Mouse (Mus musculus) adrenal gland, postnatal 36 days (tissue): Measurements from ENCODE around the gene Srprb. TPM values are rescaled to one million over a fixed set of nuclear protein-coding genes. Genes with fewer than 3 reads are reported as not detected.
"Not testable (repeated sequence)": the region's sequence is repeated elsewhere in the genome, so short reads cannot be mapped to it uniquely, and the experiment has no call there.

Experiments
- DNase-seq, 2 experiments: peaks; one replicate each; pipeline ENCODE4 v3.0.0; 2021; ENCODE audit warnings: mixed read lengths in 1 of 2
- total RNA-seq, 2 experiments: library from RNA; stranded (reverse); gene quantifications; 2 replicates each; pipeline ENCODE4 v1.2.3; 2021

Srprb gene
- total RNA-seq, 2 experiments from 2014 or later, result 44.0 to 49.8 TPM

- no peak for DNase-seq
Measured at GRCm38 (mm10) chr9:103212654-103213420, 10.9 kb upstream of the Srprb start.

DNA sequence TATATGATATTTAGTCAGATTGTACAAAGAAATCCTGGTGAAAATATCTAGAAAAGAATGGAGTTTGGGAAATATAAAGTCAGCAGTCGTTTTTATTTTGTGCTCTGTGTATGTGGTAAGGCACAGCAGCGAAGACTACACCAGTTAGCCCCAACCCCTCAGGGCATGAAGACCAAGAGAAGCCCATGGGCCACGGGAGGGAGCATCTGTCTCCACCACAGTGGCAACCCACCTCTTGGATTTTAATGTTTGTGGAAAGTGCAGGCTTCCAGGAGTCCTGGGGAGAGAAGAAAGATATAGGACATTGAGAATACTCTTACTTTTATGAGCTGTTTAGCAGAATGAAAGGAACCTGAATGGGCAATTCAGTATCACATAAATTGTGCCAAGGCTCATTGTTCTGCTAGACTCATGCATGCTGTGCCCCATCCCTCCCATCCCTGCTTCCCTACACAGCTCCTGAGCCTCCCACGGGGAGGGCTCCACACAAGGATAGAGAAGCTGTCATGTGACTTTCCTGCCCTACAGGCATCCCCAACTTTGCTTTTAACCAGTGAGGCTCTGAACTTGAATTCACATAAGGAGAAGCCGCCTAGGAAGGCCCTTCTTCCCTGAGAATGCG is 7.0 kb upstream of the Srprb start:
- DNase-seq, result no peak

DNA sequence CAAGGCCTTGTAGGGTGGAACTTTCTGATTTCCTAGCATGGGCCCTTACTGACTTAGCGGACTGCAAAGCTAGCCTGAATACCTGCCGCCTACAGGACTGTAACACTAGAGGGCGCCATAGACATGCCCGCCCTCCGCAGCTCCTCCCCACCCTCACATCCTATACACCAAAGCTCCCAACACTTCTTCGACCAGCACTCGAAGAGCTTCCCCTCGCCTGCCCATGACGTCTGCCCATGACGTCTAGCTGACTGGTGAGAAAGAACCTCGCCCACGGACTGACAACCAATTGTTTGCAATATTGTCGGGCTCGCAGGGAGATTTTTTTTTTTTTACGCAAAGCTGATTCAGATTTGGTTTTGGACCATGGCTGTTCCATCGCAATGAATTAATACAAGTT is 5.9 kb upstream of the Srprb start:
- DNase-seq, result peak; percentile 65 to 73

- no peak for DNase-seq
Measured at GRCm38 (mm10) chr9:103205786-103206185, 3.8 kb upstream of the Srprb start.

- DNase-seq, result peak; percentile 16 to 40
Measured at GRCm38 (mm10) chr9:103188416-103188815, 13.5 kb downstream of the Srprb start.

GRCm38 (mm10) chr9:103186747-103187146 is 15.2 kb downstream of the Srprb start:
- peak in 1 of 2 experiments; percentile 24 for DNase-seq

DNA sequence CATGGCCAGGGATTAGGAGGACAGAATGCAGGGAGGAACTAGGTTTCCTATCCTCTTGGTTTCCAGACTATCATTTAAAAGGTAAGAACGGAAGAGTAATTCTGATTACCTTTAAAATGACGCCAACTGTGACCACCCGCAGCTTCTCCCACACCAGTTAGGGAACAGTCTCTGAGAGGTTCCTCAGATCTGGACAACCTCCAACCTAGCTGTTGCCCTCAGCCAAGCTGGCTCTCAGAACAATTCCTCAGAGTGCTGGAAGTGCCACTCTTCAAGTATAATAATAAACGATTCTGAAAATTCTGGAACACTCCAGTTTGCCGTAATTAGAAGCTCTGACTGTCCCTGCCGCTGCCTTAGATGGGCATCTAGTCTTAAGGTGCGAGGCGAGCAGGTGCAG is 16.0 kb downstream of the Srprb start:
- DNase-seq, result no peak

DNA sequence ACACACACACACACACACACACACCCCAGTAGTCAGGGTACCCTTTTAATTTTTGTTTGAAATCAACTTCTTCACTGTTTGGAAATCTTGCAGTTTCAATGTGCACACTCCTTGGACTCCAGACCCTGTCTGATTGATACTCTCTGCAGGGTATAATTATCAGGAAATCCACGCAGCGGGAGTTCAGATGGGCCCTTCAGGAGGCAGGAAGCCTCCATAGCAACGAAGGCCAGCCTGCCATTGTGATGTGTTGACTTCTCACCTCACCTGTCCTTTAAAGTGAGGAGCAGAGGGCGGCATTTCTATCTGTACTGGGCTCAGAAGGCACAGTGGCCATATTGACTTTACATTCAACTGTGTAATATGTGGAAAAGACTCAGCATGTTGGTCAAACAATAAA is 17.1 kb downstream of the Srprb start:
- DNase-seq, result no peak

- no peak for DNase-seq
Measured at GRCm38 (mm10) chr9:103181886-103182285, 20.1 kb downstream of the Srprb start.

GRCm38 (mm10) chr9:103180807-103181565 is 21.0 kb downstream of the Srprb start:
- peak; percentile 80 to 89 for DNase-seq

DNA sequence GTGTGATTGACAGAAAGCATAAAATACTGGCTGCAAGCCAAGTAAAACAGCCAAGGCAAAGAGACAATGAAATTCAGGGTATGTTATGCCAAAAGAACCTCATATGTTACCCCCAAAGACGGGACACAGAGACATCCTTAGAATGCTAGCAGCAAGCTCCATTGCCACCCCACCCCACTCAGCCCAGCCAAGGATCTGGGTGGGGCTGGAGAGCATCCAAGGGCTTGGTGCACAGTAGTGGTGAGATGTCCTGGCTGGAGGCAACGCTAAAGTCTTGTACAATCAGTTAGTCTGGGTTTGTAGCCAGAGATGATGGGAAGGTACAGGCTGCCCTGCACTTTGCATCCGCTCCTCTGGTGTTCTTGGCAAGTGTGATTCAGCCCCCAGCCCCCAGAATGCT is 21.6 kb downstream of the Srprb start:
- peak; percentile 28 to 55 for DNase-seq

DNA sequence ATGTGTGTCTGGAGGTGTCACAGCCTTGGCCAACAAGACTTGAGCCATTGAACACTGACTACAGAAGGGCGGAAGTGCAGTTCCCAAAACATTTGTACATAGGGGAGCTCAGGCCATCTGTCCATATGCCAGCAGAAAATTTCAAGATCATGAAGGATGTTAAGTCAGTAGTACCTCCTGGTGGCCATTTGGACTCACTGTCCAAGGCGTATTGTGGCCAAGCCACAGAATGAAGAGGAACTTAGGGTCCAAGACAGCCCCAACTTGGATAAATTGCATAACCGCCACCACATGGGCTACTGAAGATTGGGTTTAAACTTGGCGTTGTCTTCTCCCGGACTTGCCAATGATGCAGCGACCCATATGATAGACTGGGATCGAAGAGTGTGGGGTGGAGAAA is 26.2 kb downstream of the Srprb start:
- no peak for DNase-seq

DNA sequence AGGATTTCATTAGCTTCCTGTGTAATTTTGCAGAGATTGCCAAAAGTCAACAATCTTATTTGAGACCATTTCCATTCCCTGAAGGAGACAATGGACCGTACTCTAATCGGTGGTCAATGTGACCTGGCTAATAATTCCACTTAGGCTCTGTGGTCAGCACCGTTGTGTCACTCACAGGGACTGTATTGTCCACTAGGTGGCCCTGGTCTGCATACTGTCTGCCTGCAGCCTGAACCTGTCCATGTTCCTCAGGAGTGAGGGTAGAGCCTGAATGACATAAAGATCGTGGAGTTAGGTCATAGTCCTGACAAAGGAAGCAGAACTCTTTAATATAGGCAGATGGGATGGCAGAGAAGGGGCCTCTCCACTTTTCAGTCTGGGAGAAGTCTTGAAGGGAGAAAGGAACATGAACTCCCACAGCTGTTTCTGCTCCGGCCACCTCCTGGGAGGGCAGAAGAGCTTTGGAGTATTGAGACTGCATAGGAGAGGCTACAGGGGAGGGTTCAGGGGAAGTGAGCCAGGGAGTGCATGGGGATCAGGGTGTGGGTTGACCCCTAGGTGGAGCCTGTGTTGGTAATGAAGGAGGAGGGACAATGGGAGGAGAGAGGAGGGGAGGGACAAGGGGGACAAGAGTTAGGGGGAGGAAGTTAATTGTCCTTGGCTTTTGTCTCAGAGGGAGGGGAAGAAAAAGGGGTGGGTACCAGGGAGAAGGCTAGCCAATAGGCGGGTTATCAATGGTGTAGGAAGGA is 27.0 kb downstream of the Srprb start:
- peak; percentile 59 to 63 for DNase-seq

- DNase-seq, result no peak
Measured at GRCm38 (mm10) chr9:103168771-103169170, 33.2 kb downstream of the Srprb start.

GRCm38 (mm10) chr9:103168046-103168445 is 33.9 kb downstream of the Srprb start:
- DNase-seq, result no peak

GRCm38 (mm10) chr9:103163806-103164205 is 38.1 kb downstream of the Srprb start:
- DNase-seq, result no peak

- DNase-seq, result not testable (repeated sequence)
Measured at GRCm38 (mm10) chr9:103155158-103155557, 46.8 kb downstream of the Srprb start.

DNA sequence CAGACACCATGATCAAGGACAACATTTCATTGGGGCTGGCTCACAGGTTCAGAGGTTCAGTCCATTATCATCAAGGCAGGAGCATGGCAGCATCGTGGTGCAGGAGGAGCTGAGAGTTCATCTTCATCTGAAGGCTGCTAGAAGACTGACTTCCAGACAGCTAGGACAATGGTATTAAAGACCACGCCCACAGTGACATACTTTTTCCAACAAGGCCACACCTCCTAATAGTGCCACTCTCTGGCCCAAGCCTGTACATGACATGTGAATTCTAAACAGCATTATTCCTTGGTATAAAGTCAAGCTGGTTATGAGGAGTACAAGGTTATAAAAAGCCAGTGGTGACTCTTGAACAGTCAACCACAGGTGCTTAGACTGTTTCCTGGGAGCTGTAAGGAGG is 47.4 kb downstream of the Srprb start:
- no peak for DNase-seq

GRCm38 (mm10) chr9:103153286-103153685 is 48.7 kb downstream of the Srprb start:
- no peak for DNase-seq

DNA sequence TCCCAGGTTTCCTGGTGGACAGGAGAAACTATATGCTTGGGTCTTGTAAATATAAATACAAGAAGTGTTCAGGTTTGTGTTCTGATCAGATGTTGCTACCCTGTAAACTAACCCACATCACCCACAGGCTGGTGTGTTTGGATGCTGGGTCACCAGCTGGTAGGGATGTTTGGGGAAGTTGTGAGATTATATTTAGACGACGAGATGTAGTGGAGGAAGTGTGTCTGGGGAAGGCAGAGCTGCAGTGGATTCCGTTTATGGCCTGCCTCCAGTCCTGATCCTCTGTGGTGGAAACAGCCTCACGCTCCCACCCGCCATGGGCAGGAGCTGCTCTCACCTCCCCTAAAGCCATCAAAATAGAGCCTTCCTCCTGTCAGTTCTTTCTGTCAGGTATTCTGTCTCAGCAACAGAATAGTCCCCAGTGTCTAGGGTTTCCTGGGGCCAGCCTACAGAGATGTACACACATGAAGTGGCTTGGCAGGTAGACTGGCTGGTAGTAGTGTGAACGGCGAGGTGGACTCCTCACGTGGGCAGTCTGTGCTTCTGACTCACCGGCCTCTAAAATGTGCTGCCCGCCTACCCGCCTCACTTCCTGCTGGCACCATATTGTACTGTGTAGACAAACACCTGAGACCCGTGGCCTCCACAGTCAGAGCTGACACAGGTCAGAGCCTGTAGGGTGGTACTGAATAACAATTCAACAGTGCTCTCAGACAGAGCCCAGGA is 52.7 kb downstream of the Srprb start:
- DNase-seq, result no peak

GRCm38 (mm10) chr9:103147103-103147502 is 54.8 kb downstream of the Srprb start:
- DNase-seq, result no peak

GRCm38 (mm10) chr9:103146703-103147102 is 55.2 kb downstream of the Srprb start:
- DNase-seq, result no peak
